Mouse (Mus musculus): Measurements from ENCODE around the gene Aqp2. TPM values are rescaled to one million over a fixed set of nuclear protein-coding genes. Genes with fewer than 3 reads are reported as not detected.

Gene Aqp2
- polyA plus RNA-seq, 1 experiment from 2014 or later: not detected

- ATAC-seq (ENCODE audit: insufficient read depth, low FRiP score): no peak
- Histone ChIP-seq H3K4me2 (ENCODE audit: low read depth, low read length) (no peak overlapping the region), H3K4me3 (replicated peaks; ENCODE audit: low read length) (no peak overlapping the region), H3K36me3 (ENCODE audit: control insufficient read depth, insufficient read depth, low read length) (no peaks in the 10 kb centered on the region), H3K27me3 (ENCODE audit: control insufficient read depth, insufficient read depth, low read length) (peaks cover 95% of the 10 kb centered on the region), H3K9ac (ENCODE audit: low read length) (no peak overlapping the region), H3K9me3 (replicated peaks; ENCODE audit: control insufficient read depth, low read length) (no peaks in the 10 kb centered on the region), H3K4me1 (ENCODE audit: control insufficient read depth, insufficient read depth, low read length) (peaks cover 16% of the 10 kb centered on the region), H3K27ac (ENCODE audit: low read length) (no peak overlapping the region)
- 89% methylated on average over 3 of the region's 3 CpGs for WGBS
Measured at GRCm38 (mm10) chr15:99586525-99586924, 7.7 kb downstream of the Aqp2 start.

DNA sequence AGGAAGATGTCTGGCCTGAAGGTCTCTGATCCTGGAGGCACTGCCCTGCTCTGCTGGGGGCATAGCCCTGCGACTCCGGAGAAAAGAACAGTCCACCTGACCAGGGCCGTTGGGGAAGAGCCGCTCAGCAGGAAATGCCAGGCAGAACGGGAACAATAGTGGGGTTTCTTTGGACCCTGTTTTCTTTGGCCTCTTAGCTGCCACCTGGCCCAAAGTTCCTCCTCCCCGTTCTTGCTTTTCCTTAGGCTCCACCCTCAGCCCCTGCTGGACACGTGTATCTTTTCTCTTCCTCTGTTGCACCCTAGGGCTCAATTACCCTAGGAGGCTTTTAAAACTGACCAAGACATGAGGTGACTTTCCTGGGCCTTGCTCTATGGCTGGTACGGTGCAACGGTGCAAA is 10.4 kb downstream of the Aqp2 start:
- H3K27me3 ChIP-seq (ENCODE audit: control insufficient read depth, insufficient read depth, low read length): peaks cover 99% of the 10 kb centered on the region
- H3K9me3 ChIP-seq (replicated peaks; ENCODE audit: control insufficient read depth, low read length): no peaks in the 10 kb centered on the region

GRCm38 (mm10) chr15:99589704-99590103 is 10.8 kb downstream of the Aqp2 start:
- Histone ChIP-seq H3K9ac (ENCODE audit: low read length) (no peak overlapping the region), H3K4me3 (replicated peaks; ENCODE audit: low read length) (no peak overlapping the region), H3K4me2 (ENCODE audit: low read depth, low read length) (no peak overlapping the region), H3K27me3 (ENCODE audit: control insufficient read depth, insufficient read depth, low read length) (peaks cover 99% of the 10 kb centered on the region), H3K4me1 (ENCODE audit: control insufficient read depth, insufficient read depth, low read length) (peaks cover 4% of the 10 kb centered on the region), H3K9me3 (replicated peaks; ENCODE audit: control insufficient read depth, low read length) (no peaks in the 10 kb centered on the region), H3K27ac (ENCODE audit: low read length) (no peak overlapping the region), H3K36me3 (ENCODE audit: control insufficient read depth, insufficient read depth, low read length) (no peaks in the 10 kb centered on the region)
- ATAC-seq (ENCODE audit: insufficient read depth, low FRiP score): no peak
- WGBS: 26% methylated on average over 7 of the region's 7 CpGs

More for the DNA sequence above, 10.4 kb downstream of the Aqp2 start:
- Histone ChIP-seq H3K27ac (ENCODE audit: low read length) (no peak overlapping the region), H3K36me3 (ENCODE audit: control insufficient read depth, insufficient read depth, low read length) (no peaks in the 10 kb centered on the region), H3K4me3 (replicated peaks; ENCODE audit: low read length) (no peak overlapping the region), H3K4me1 (ENCODE audit: control insufficient read depth, insufficient read depth, low read length) (peaks cover 9% of the 10 kb centered on the region), H3K9ac (ENCODE audit: low read length) (no peak overlapping the region), H3K4me2 (ENCODE audit: low read depth, low read length) (no peak overlapping the region)
- WGBS: 13% methylated on average over 9 of the region's 9 CpGs
- ATAC-seq (ENCODE audit: insufficient read depth, low FRiP score): no peak

GRCm38 (mm10) chr15:99590429-99591084 is 11.7 kb downstream of the Aqp2 start, which contains the start of gene Aqp5:
Aqp5 (plus strand) TSS chr15:99590782.
- no peaks in the 10 kb centered on the region; the same call in 1 of the 2 replicates for H3K4me1 ChIP-seq (ENCODE audit: control insufficient read depth, insufficient read depth, low read length)
- H3K27ac ChIP-seq (ENCODE audit: low read length): no peak within 1 kb of the TSS
- H3K36me3 ChIP-seq (ENCODE audit: control insufficient read depth, insufficient read depth, low read length): no peaks in the 10 kb centered on the region
- WGBS: 2% methylated on average over 79 of the region's 83 CpGs
- no peaks in the 10 kb centered on the region for H3K9me3 ChIP-seq (replicated peaks; ENCODE audit: control insufficient read depth, low read length)
- H3K4me3 ChIP-seq (replicated peaks; ENCODE audit: low read length): peak within 1 kb of the TSS; percentile 40
- peak within 1 kb of the TSS; percentile 38; the same call in 1 of the 2 replicates for H3K9ac ChIP-seq (ENCODE audit: low read length)
- peaks cover 100% of the 10 kb centered on the region for H3K27me3 ChIP-seq (ENCODE audit: control insufficient read depth, insufficient read depth, low read length)
- peak; percentile 61; the same call in 1 of the 2 replicates for ATAC-seq (ENCODE audit: insufficient read depth, low FRiP score)
- H3K4me2 ChIP-seq (ENCODE audit: low read depth, low read length): peak within 1 kb of the TSS; percentile 64

DNA sequence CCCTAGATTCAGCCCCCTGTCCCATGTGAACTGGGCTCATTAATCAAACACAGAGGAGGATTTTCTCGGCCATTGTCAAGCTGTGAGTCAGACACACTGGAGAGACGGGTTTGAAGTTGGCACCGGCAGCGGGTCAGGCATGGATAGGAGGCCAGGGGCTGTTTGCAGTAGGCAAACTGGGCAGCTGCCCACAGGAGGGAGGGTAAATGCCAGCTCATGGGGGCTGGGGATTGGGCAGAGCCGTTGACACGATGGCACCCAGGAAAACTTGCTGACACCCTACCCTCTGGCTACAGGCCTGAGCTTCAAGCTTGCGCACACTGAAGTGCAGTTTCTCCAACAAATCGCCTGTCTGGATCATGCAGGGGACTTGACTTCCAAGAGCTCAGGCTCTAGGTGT is 13.3 kb downstream of the Aqp2 start:
- ATAC-seq (ENCODE audit: insufficient read depth, low FRiP score): no peak
- H3K4me2 ChIP-seq (ENCODE audit: low read depth, low read length): no peak overlapping the region
- H3K9me3 ChIP-seq (replicated peaks; ENCODE audit: control insufficient read depth, low read length): no peaks in the 10 kb centered on the region
- H3K27ac ChIP-seq (ENCODE audit: low read length): no peak overlapping the region
- H3K4me1 ChIP-seq (ENCODE audit: control insufficient read depth, insufficient read depth, low read length): peaks cover 3% of the 10 kb centered on the region; the same call in 1 of the 2 replicates
- H3K27me3 ChIP-seq (ENCODE audit: control insufficient read depth, insufficient read depth, low read length): peaks cover 87% of the 10 kb centered on the region
- no peaks in the 10 kb centered on the region for H3K36me3 ChIP-seq (ENCODE audit: control insufficient read depth, insufficient read depth, low read length)
- no peak overlapping the region for H3K9ac ChIP-seq (ENCODE audit: low read length)
- no peak overlapping the region for H3K4me3 ChIP-seq (replicated peaks; ENCODE audit: low read length)
- WGBS: 55% methylated on average over 8 of the region's 8 CpGs

DNA sequence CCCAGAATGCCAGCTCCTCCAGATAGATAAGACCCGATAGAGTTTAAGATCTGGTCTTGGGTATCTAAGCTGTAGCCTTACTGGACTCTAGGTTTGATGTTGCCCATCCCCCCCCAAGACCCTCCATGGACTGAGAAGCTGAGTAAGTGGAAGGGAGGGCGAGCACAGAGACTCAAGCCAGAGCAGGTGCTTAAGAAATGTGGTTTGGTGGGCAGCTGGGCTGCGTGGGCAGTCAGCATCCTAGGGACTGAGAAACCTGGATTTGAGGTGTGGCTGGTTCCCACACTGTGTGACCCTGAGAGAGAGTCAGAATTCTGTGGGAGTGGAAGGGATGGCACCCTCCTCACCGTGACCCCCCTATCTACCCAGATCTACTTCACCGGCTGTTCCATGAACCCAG is 14.0 kb downstream of the Aqp2 start:
- no peaks in the 10 kb centered on the region for H3K36me3 ChIP-seq (ENCODE audit: control insufficient read depth, insufficient read depth, low read length)
- peaks cover 86% of the 10 kb centered on the region for H3K27me3 ChIP-seq (ENCODE audit: control insufficient read depth, insufficient read depth, low read length)
- H3K9me3 ChIP-seq (replicated peaks; ENCODE audit: control insufficient read depth, low read length): no peaks in the 10 kb centered on the region
- H3K27ac ChIP-seq (ENCODE audit: low read length): no peak overlapping the region
- no peak overlapping the region for H3K9ac ChIP-seq (ENCODE audit: low read length)
- no peak overlapping the region for H3K4me2 ChIP-seq (ENCODE audit: low read depth, low read length)
- no peak for ATAC-seq (ENCODE audit: insufficient read depth, low FRiP score)
- H3K4me1 ChIP-seq (ENCODE audit: control insufficient read depth, insufficient read depth, low read length): peaks cover 3% of the 10 kb centered on the region; the same call in 1 of the 2 replicates
- no peak overlapping the region for H3K4me3 ChIP-seq (replicated peaks; ENCODE audit: low read length)
- WGBS: 79% methylated on average over 5 of the region's 5 CpGs

- peaks cover 72% of the 10 kb centered on the region for H3K27me3 ChIP-seq (ENCODE audit: control insufficient read depth, insufficient read depth, low read length)
- no peak overlapping the region for H3K9ac ChIP-seq (ENCODE audit: low read length)
- no peak overlapping the region for H3K27ac ChIP-seq (ENCODE audit: low read length)
- 78% methylated on average over 10 of the region's 10 CpGs for WGBS
- no peak overlapping the region for H3K4me2 ChIP-seq (ENCODE audit: low read depth, low read length)
- no peak for ATAC-seq (ENCODE audit: insufficient read depth, low FRiP score)
- no peaks in the 10 kb centered on the region for H3K9me3 ChIP-seq (replicated peaks; ENCODE audit: control insufficient read depth, low read length)
- H3K4me1 ChIP-seq (ENCODE audit: control insufficient read depth, insufficient read depth, low read length): peaks cover 3% of the 10 kb centered on the region; the same call in 1 of the 2 replicates
- no peaks in the 10 kb centered on the region for H3K36me3 ChIP-seq (ENCODE audit: control insufficient read depth, insufficient read depth, low read length)
- H3K4me3 ChIP-seq (replicated peaks; ENCODE audit: low read length): no peak overlapping the region
Measured at GRCm38 (mm10) chr15:99594951-99595350, 16.1 kb downstream of the Aqp2 start.

DNA sequence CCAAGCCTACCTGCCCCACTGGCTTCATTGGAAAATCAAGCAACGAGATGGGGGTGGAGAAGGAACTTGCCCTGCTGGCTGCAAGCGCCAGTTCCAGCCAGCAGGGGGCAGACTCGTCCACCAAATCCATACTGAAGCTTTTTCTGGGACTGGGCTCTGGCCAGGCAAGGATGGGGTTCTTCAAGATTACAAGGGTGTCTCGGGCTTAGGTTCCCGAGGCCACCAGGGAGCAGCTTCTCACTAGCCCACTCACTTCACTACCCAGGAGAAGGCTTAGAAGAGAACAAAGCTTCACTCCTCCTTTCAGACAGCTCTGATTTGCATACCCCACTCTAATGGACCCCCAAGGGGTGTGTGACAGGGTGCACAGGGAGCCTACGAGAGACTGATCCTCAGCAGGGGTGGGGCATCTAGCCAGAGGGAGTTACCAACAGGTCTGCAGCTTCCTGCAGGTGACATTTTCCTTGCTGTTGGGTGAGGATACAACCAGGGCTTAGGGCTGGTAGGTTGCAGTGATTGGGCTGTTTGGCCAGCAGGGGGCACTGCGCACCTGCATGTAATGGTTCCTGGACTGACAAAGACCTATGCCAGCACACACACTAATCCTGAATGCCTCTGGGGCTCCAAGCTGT is 17.3 kb downstream of the Aqp2 start:
- peaks cover 3% of the 10 kb centered on the region; the same call in 1 of the 2 replicates for H3K4me1 ChIP-seq (ENCODE audit: control insufficient read depth, insufficient read depth, low read length)
- ATAC-seq (ENCODE audit: insufficient read depth, low FRiP score): peak; percentile 78
- under 1% methylated on average over 7 of the region's 7 CpGs for WGBS
- peaks cover 65% of the 10 kb centered on the region for H3K27me3 ChIP-seq (ENCODE audit: control insufficient read depth, insufficient read depth, low read length)
- no peak overlapping the region for H3K4me2 ChIP-seq (ENCODE audit: low read depth, low read length)
- H3K27ac ChIP-seq (ENCODE audit: low read length): no peak overlapping the region
- H3K9ac ChIP-seq (ENCODE audit: low read length): no peak overlapping the region
- no peaks in the 10 kb centered on the region for H3K9me3 ChIP-seq (replicated peaks; ENCODE audit: control insufficient read depth, low read length)
- no peaks in the 10 kb centered on the region for H3K36me3 ChIP-seq (ENCODE audit: control insufficient read depth, insufficient read depth, low read length)
- no peak overlapping the region for H3K4me3 ChIP-seq (replicated peaks; ENCODE audit: low read length)

DNA sequence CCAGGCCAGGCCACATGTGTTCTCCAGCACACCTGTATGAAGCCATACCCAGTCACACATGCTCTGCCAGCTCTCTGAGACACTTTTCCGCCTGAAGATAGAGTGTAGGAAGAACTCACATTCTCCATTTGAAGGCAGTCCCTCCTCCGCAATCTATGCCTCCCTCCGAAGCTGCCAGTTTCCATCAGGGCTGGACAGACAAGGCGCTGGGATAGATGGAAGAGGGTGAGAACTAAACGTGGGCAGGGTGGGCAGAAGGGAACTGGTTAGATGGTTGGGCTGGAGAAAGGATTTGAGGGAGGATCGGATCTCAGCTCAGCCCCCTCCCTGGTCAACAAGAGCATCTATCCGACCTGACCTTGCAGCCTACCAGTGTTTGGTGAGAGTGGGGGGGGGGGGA is 18.0 kb downstream of the Aqp2 start:
- WGBS: 51% methylated on average over 7 of the region's 7 CpGs
- no peak for ATAC-seq (ENCODE audit: insufficient read depth, low FRiP score)
- Histone ChIP-seq H3K4me1 (ENCODE audit: control insufficient read depth, insufficient read depth, low read length) (peaks cover 3% of the 10 kb centered on the region; the same call in 1 of the 2 replicates), H3K4me3 (replicated peaks; ENCODE audit: low read length) (no peak overlapping the region), H3K36me3 (ENCODE audit: control insufficient read depth, insufficient read depth, low read length) (no peaks in the 10 kb centered on the region), H3K27ac (ENCODE audit: low read length) (no peak overlapping the region), H3K4me2 (ENCODE audit: low read depth, low read length) (no peak overlapping the region), H3K27me3 (ENCODE audit: control insufficient read depth, insufficient read depth, low read length) (peaks cover 58% of the 10 kb centered on the region), H3K9ac (ENCODE audit: low read length) (no peak overlapping the region), H3K9me3 (replicated peaks; ENCODE audit: control insufficient read depth, low read length) (no peaks in the 10 kb centered on the region)
